Mouse (Mus musculus): ENCODE results near the gene Prr15l.
A peak's percentile ranks its signal among the peaks of the same experiment; 100 is the strongest.

Prr15l gene

DNA sequence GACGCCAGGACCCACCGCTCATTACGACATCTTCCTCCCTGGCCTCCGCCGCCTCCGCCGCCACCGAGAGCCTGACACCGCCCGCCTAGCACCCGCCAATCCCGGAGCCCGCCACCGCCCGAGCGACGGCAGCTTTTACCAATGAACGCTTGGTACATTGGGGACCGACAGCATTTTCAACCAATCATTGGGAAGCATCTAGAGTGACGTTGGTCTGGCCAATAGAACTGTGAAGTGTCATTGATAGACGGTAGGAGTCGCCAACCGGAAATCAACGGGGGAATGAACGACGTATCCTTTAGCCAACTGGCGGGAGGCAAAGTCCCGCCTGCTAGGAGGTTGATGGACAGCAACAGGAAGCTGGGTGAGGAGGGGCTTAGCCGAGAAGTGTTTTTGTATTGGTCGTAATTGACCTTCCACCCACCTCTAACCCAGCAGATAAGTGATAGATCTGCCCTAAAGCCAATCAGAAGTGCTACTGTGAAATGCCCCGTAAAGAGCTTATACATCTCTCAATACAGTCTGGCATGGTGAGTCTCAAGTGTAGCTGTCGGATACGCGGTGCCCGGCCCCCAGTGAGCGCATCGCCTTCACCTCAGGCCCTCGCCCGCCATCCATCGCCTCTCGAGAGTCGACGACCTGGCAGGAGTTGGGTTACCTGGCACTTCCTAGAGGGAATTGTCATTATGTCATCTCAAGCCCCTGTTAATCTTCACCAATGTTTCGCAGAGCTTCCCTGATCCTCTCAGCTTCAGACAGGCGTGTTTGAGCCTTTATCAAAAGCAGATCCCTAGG, 49.9 kb downstream of the Prr15l start:
- DNase-seq: peak; percentile 97 to 99

DNA sequence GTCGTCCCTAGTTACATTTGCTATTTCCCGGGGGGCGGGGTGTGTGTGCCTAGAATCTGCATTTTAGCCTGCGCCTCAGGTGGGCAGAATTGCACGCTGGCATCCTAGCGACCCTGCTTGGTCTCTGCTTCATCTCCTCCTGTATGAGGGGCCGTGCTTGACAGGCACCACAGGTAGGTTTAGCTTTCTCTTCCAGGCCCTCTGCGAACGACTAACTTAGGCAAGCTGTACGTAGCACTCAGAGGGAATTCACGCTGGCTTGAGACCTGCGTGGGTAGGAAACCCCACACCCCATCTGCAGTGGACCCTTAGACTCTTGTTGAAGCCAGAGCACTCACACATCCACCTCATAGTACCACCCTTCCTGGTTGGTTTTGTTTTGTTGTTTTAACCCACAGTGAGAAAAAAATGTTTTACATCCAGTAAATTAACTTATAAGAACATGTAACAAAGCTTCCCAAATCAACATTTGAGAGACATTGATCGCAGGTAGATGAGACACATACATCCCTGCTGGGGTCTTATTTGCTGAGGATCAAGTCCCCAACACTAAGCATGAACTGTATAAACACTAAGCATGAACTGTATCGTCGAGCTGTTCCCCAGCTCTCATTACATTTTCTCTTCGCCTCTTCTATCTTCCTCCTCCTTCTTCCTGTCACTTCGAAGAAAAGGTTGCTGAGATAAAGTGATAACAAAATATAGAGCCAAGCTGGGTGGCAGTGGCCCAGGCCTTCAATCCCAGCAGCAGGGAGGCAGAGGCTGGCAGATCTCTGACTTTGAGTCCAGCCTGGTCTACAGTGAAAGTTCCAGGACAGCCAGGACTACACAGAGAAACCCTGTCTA, 50.7 kb downstream of the Prr15l start:
- no peak for DNase-seq

DNA sequence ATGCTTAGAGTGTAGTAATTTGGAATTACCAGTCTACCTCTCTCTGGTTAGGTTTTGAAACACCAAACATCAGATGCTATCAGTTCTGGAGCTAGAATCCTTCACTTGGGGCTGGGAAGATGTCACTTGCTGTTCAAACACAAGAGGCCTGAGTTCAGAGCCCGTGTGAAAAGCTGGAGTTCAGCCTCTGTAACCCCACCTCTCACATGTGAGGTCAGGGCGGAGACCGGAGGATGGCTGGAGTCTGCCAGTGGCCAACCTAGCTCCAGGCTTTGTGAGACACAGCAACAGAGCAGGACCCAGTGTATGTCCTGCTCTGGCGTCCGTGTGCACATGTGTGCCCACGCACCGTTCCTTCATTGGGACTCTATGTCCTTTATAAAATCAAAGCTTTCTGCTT, 51.4 kb downstream of the Prr15l start:
- no peak for DNase-seq

DNA sequence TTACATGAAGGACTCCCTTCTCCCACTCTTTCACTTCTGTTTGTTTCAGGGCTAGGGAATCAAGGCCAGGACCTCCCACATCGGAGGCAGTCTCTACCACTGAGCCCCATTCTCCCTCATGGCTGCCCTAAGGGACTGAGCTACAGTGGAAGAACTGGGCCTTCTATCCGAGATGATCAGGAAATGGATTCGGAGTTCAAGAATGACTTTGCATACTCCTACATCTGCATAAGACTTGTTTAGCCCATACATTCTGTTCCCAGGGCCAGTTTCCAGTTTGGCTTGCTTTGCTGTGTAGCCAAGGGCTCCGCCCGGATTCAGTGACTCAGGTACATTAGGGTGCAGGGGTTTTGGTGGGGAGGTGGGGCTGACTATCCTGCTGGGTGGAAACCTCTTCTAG, 52.1 kb downstream of the Prr15l start:
- DNase-seq: no peak

DNA sequence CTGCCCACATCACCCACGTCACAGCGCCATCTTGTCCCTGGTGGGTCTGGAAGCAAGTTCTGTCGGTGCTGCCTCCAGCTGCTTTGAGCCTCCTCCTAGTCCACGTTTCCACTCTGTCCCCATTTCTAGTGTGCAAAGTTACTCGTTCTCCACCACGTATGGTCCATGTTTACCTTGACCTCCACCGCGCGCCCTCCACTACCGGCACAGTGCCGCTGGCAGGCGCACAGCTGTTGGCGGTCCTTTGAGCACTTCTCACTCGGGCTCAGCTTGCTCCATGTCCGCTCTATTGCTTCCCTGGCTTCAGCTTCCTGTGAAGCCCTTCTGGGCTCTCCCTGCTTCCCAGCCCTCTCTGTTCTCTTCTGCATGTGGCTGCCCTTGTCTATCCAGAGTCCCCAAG, 53.6 kb downstream of the Prr15l start:
- DNase-seq: no peak

DNA sequence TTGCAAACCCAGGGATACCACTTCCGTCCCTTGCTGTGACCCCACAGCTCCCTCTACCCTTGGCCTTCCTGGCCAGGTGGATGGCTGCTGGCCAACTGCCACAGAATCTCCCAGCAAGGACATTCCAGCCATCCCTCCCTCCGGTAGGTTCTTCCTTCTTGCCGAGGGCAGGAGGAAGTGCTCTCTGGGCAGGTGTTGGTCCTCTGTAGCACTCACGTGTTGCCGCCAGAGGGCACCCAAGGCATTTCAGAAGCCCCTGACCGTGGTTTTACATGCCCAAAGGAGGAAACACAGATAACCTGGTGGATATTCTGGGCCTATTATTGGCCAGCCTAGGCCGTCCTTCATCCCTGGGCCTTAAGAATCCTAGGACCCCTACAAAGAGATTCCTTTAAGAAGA, 54.5 kb downstream of the Prr15l start:
- DNase-seq: peak; percentile 89 to 91

DNA sequence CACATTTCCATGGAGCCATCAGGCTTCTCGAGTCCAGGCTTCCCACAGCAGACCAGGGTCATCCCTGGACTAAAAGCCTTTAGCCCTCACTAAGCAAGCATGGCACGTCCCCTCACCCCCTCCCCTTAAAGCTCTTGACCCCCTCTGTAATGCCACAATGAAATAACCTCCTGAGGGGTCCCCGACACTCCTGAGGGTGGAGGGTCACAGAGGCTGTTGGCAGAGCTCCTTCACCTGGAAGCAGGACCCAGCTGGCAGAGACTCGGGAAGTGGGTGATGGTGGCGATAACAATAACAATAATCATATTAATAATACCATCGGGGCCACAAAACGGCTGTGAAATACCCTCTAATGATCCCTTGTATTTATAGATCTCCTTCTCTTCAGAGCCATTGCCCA, 55.0 kb downstream of the Prr15l start, which contains the start of gene Sp2:
TSS of gene Sp2 (minus strand) at position 101 of the 400 bp plus-strand sequence.
- DNase-seq: no peak

DNA sequence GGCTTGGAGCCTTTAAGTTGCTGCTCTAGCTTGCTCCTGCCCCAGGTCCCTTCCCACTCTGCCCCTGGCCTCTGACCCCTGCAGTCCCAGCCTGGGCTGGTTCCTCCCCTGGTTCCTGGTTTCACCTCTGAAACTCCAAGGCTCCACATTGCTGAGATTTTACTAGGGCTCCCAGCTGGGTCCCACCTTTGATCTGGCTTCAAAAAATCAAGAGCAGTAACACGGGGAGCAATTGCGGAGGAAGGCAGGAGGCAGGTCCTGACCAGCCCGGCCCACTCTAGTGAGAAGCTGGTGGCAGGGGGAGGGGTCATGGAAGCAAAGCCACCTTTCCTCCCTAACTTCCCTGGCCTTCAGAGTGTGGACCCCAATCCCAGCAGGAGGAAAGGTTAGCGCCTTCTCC, 57.0 kb downstream of the Prr15l start:
- no peak for DNase-seq

DNA sequence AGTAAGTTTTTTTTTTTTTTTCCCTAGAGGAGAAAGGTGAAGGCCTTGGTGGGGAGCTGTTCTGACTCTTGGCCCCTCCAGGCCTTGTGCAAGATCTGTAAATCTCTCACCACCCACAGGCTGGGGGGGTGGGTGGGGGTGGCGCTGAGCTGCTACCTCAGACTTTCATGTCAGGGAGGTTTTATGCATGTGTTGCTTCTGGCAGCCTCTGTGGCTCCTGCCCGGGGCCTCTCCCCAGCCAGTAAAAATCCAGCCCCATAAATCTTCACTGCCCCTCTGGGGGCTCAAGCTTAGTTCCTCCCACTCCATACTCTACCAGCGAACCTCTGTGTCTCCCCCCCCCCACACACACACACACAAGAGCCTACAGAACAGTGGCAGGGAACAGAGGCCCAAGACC, 58.6 kb downstream of the Prr15l start:
- DNase-seq: no peak

All from kidney, postnatal 4 days (tissue).